Mouse (Mus musculus) midbrain, embryonic 11.5 days (tissue): ENCODE results near the gene Rcbtb1. TPM values are rescaled to one million over a fixed set of nuclear protein-coding genes. Genes with fewer than 3 reads are reported as not detected.
A peak's percentile ranks its signal among the peaks of the same experiment; 100 is the strongest.

Source experiments
- ATAC-seq: fragments of 200-750 bp; cut with Nextera tagmentation; 2 replicates; pipeline ENCODE4 v1.8.0; 2017; ENCODE audit warnings: moderate TSS enrichment, moderate library complexity; ENCODE audit not compliant: low FRiP score
- DNase-seq: peaks from one replicate; pipeline ENCODE4 v3.0.0; 2015; ENCODE audit warnings: low spot score; ENCODE audit errors: missing footprints
- H3K27ac ChIP-seq: fragments of 300-500 bp; sonication (generic); 2 replicates; pipeline ENCODE4 v1.5.1; 2014; ENCODE audit warnings: low read depth, low read length
- H3K27me3 ChIP-seq: fragments of 300-500 bp; sonication (generic); 2 replicates; pipeline ENCODE4 v1.6.1; 2014; ENCODE audit warnings: mild to moderate bottlenecking, low read length, moderate library complexity, mixed read lengths; ENCODE audit not compliant: control insufficient read depth, insufficient read depth
- H3K36me3 ChIP-seq: fragments of 300-500 bp; sonication (generic); 2 replicates; pipeline ENCODE4 v1.6.1; 2014; ENCODE audit warnings: mild to moderate bottlenecking, low read length, moderate library complexity, mixed read lengths; ENCODE audit not compliant: control insufficient read depth, insufficient read depth
- H3K4me1 ChIP-seq: fragments of 300-500 bp; sonication (generic); 2 replicates; pipeline ENCODE4 v1.6.1; 2014; ENCODE audit warnings: low read length; ENCODE audit not compliant: control insufficient read depth, insufficient read depth
- H3K4me2 ChIP-seq: fragments of 300-500 bp; sonication (generic); 2 replicates; pipeline ENCODE4 v1.6.1; 2014; ENCODE audit warnings: mild to moderate bottlenecking, moderate library complexity
- H3K4me3 ChIP-seq: fragments of 300-500 bp; sonication (generic); 2 replicates; pipeline ENCODE4 v1.5.1; 2014; ENCODE audit warnings: low read depth, low read length
- H3K9ac ChIP-seq: fragments of 300-500 bp; sonication (generic); 2 replicates; pipeline ENCODE4 v1.6.1; 2014; ENCODE audit warnings: low read length
- H3K9me3 ChIP-seq: fragments of 300-500 bp; sonication (generic); 2 replicates; pipeline ENCODE4 v1.6.1; 2016; ENCODE audit warnings: low read length; ENCODE audit not compliant: control insufficient read depth
- WGBS: fragments of 180-500 bp; shearing (Covaris S2); extraction: QIAGEN DNeasy Blood & Tissue Kit; methylation state at CpG from one replicate; pipeline ENCODE4 v1.1.7; 2014; 5-methylcytosine and 5-hydroxymethylcytosine counted together
- polyA plus RNA-seq: library from polyadenylated mRNA; unstranded; fragments of >200 nt; fragmentation: Nextera tagmentation; extraction: Ambion mirVana; gene quantifications from 2 replicates; pipeline ENCODE4 v1.2.1, GENCODE M21; 2014

The Rcbtb1 gene
- polyA plus RNA-seq, 1 experiment from 2014 or later, result 104 TPM

GRCm38 (mm10) chr14:59205976-59206583 is 5.1 kb downstream of the Rcbtb1 start:
- Histone ChIP-seq H3K27ac (peak overlapping the region; percentile 83), H3K4me2 (peak overlapping the region; percentile 38), H3K4me3 (no peak overlapping the region), H3K27me3 (no peaks in the 10 kb centered on the region), H3K9me3 (no peaks in the 10 kb centered on the region), H3K9ac (peak overlapping the region; percentile 2; the same call in 1 of the 2 replicates), H3K4me1 (peaks cover 40% of the 10 kb centered on the region), H3K36me3 (no peaks in the 10 kb centered on the region)
- WGBS, result 24% methylated on average over 10 of the region's 10 CpGs
- peak; percentile 36; the same call in 1 of the 2 replicates for ATAC-seq
- DNase-seq, result peak; percentile 91

- 90% methylated on average over 7 of the region's 7 CpGs for WGBS
- Histone ChIP-seq H3K4me3 (no peak overlapping the region), H3K36me3 (0 out of 2 replicates have a peak, but pooled peaks cover 4% of the 10 kb centered on the region), H3K4me1 (peaks cover 26% of the 10 kb centered on the region), H3K9ac (no peak overlapping the region), H3K4me2 (no peak overlapping the region), H3K9me3 (no peaks in the 10 kb centered on the region), H3K27me3 (no peaks in the 10 kb centered on the region), H3K27ac (no peak overlapping the region)
- ATAC-seq, result no peak
- no peak for DNase-seq
These were observed 8.0 kb downstream of the Rcbtb1 start for GRCm38 (mm10) chr14:59209003-59209402.

GRCm38 (mm10) chr14:59209816-59210215 is 8.8 kb downstream of the Rcbtb1 start:
- Histone ChIP-seq H3K4me1 (peaks cover 17% of the 10 kb centered on the region), H3K27ac (no peak overlapping the region), H3K4me3 (no peak overlapping the region), H3K9me3 (no peaks in the 10 kb centered on the region), H3K9ac (no peak overlapping the region), H3K27me3 (no peaks in the 10 kb centered on the region), H3K4me2 (no peak overlapping the region), H3K36me3 (0 out of 2 replicates have a peak, but pooled peaks cover 4% of the 10 kb centered on the region)
- ATAC-seq (no peak), DNase-seq (no peak)
- WGBS, result 94% methylated on average over 2 of the region's 2 CpGs

GRCm38 (mm10) chr14:59219241-59219640 is 18.2 kb downstream of the Rcbtb1 start:
- H3K36me3 ChIP-seq, result peaks cover 20% of the 10 kb centered on the region
- H3K4me2 ChIP-seq, result no peak overlapping the region
- ATAC-seq (no peak), DNase-seq (no peak)
- no peaks in the 10 kb centered on the region for H3K27me3 ChIP-seq
- no peak overlapping the region for H3K9ac ChIP-seq
- no peak overlapping the region for H3K27ac ChIP-seq
- H3K4me1 ChIP-seq, result no peaks in the 10 kb centered on the region
- H3K9me3 ChIP-seq, result no peaks in the 10 kb centered on the region
- H3K4me3 ChIP-seq, result no peak overlapping the region
- WGBS, result 88% methylated on average over 3 of the region's 3 CpGs

- Histone ChIP-seq H3K4me2 (no peak overlapping the region), H3K9me3 (no peaks in the 10 kb centered on the region), H3K27ac (no peak overlapping the region), H3K36me3 (peaks cover 29% of the 10 kb centered on the region), H3K4me1 (no peaks in the 10 kb centered on the region), H3K9ac (no peak overlapping the region), H3K4me3 (no peak overlapping the region), H3K27me3 (no peaks in the 10 kb centered on the region)
- DNase-seq, result no peak
- ATAC-seq, result no peak
- 94% methylated on average over 11 of the region's 11 CpGs for WGBS
These were observed 25.2 kb downstream of the Rcbtb1 start for GRCm38 (mm10) chr14:59226240-59226639.

GRCm38 (mm10) chr14:59229822-59230221 is 28.8 kb downstream of the Rcbtb1 start:
- WGBS, result 92% methylated on average over 3 of the region's 3 CpGs
- no peak overlapping the region for H3K4me2 ChIP-seq
- no peaks in the 10 kb centered on the region for H3K4me1 ChIP-seq
- no peak for DNase-seq
- H3K4me3 ChIP-seq, result no peak overlapping the region
- H3K9me3 ChIP-seq, result no peaks in the 10 kb centered on the region
- H3K36me3 ChIP-seq, result peaks cover 34% of the 10 kb centered on the region
- no peak overlapping the region for H3K9ac ChIP-seq
- ATAC-seq, result no peak
- no peaks in the 10 kb centered on the region for H3K27me3 ChIP-seq
- H3K27ac ChIP-seq, result no peak overlapping the region

GRCm38 (mm10) chr14:59230331-59230966 is 29.4 kb downstream of the Rcbtb1 start:
- Histone ChIP-seq H3K36me3 (peaks cover 37% of the 10 kb centered on the region), H3K4me1 (no peaks in the 10 kb centered on the region), H3K27ac (no peak overlapping the region), H3K27me3 (no peaks in the 10 kb centered on the region), H3K9me3 (no peaks in the 10 kb centered on the region), H3K4me3 (no peak overlapping the region), H3K4me2 (no peak overlapping the region), H3K9ac (no peak overlapping the region)
- ATAC-seq, result no peak
- no peak for DNase-seq
- WGBS, result 92% methylated on average over 21 of the region's 21 CpGs

- Histone ChIP-seq H3K4me3 (no peak overlapping the region), H3K36me3 (peaks cover 42% of the 10 kb centered on the region), H3K9ac (no peak overlapping the region), H3K9me3 (no peaks in the 10 kb centered on the region), H3K4me2 (no peak overlapping the region), H3K27me3 (no peaks in the 10 kb centered on the region), H3K27ac (no peak overlapping the region), H3K4me1 (no peaks in the 10 kb centered on the region)
- DNase-seq (no peak), ATAC-seq (no peak)
- WGBS, result 84% methylated on average over 5 of the region's 5 CpGs
These were observed 31.0 kb downstream of the Rcbtb1 start for GRCm38 (mm10) chr14:59232003-59232402.

- Histone ChIP-seq H3K4me2 (no peak overlapping the region), H3K4me1 (no peaks in the 10 kb centered on the region), H3K27me3 (no peaks in the 10 kb centered on the region), H3K9me3 (no peaks in the 10 kb centered on the region; the same call in 1 of the 2 replicates), H3K4me3 (no peak overlapping the region), H3K36me3 (peaks cover 35% of the 10 kb centered on the region), H3K9ac (no peak overlapping the region), H3K27ac (no peak overlapping the region)
- ATAC-seq (no peak), DNase-seq (no peak)
- 92% methylated on average over 9 of the region's 9 CpGs for WGBS
These were observed 32.6 kb downstream of the Rcbtb1 start for GRCm38 (mm10) chr14:59233635-59234034.
